Mouse (Mus musculus): ENCODE measurements around the gene Olfr1446. TPM values are rescaled to one million over a fixed set of nuclear protein-coding genes. Genes with fewer than 3 reads are reported as not detected.

Olfr1446 gene
- polyA plus RNA-seq, 1 experiment, result not detected

DNA sequence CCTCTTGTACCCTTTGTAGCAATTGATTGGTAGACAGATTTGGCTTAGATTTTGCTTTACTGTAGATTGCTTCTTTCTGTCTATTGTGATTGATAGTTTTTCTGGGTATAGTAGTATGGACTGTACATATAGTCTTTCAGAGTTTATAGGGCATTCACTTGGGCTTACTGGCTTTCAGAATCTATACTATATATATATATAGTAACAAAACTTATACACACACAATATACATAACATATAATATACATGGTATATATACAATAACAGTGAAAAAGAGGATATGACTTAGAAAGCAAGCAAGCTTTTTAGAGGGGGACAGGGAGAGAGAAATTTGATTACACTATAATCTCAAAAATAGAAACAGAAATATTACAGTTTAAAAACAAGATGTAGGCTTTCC lies 46.9 kb downstream of the Olfr1446 start, which contains the start of gene Gm5244:
Gene Gm5244, plus strand, starts transcription at position 301 of the 400 bp plus-strand sequence.
- Histone ChIP-seq H3K79me3 (ENCODE audit: low read depth) (no peaks in the 10 kb centered on the region), H3K4me3 (ENCODE audit: insufficient read depth, poor library complexity, severe bottlenecking) (no peak within 1 kb of the TSS), H3ac (ENCODE audit: control insufficient read depth, insufficient read length, low read depth) (no peak within 1 kb of the TSS), H3K27me3 (ENCODE audit: control insufficient read depth, insufficient read depth, insufficient read length) (no peaks in the 10 kb centered on the region), H3K36me3 (ENCODE audit: control insufficient read depth, insufficient read depth) (no peaks in the 10 kb centered on the region), H3K79me2 (ENCODE audit: control insufficient read depth, insufficient read depth) (no peaks in the 10 kb centered on the region)
- no peak for TF ChIP-seq MAX (IDR thresholded peaks at IDR 0.05)

DNA sequence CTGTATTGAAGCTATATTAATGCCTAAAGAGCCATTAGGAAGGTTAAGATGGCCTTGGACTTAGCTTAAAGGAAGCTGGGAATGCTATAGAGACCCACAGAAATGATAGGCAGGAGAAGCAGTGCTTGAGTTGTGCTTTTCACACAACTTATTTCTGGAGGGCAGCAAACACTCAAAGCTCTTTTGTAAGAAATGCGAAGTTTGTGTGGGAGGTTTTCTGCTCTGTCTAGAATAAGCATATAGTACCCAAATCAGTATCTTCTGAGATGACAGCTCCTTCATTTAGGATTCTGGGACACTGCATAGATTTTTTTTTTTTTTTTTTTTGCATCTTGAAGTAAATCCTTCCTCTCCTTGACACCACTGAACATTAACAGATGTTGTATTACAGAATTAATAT lies 54.8 kb downstream of the Olfr1446 start:
- no peak for TF ChIP-seq USF1 (IDR thresholded peaks at IDR 0.05; ENCODE audit: low read depth)
- no peak for TF ChIP-seq MAX (IDR thresholded peaks at IDR 0.05)
- no peak for TF ChIP-seq CTCF (IDR thresholded peaks at IDR 0.05; ENCODE audit: control insufficient read depth, insufficient read depth, insufficient read length)
- no peak for TF ChIP-seq FOSL1 (IDR thresholded peaks at IDR 0.05; ENCODE audit: insufficient read depth, low read length, poor library complexity, severe bottlenecking)
- Histone ChIP-seq H3K79me2 (ENCODE audit: control insufficient read depth, insufficient read depth) (no peaks in the 10 kb centered on the region), H3K79me3 (ENCODE audit: low read depth) (no peaks in the 10 kb centered on the region), H3ac (ENCODE audit: control insufficient read depth, insufficient read length, low read depth) (no peak overlapping the region), H3K36me3 (ENCODE audit: control insufficient read depth, insufficient read depth) (no peaks in the 10 kb centered on the region), H3K27me3 (ENCODE audit: control insufficient read depth, insufficient read depth, insufficient read length) (no peaks in the 10 kb centered on the region), H3K4me3 (ENCODE audit: insufficient read depth, poor library complexity, severe bottlenecking) (no peak overlapping the region)

Other genes starting within 250 kb of the Olfr1446 start
- gene Olfr1442, start 223.1 kb downstream of the Olfr1446 start, polyA plus RNA-seq (2012; fragmentation: generic; extraction: Trizol), result not detected
- gene Olfr1443, start 215.4 kb downstream of the Olfr1446 start, polyA plus RNA-seq (2012; fragmentation: generic; extraction: Trizol), result not detected
- not detected for gene Keg1, start 197.7 kb downstream of the Olfr1446 start, polyA plus RNA-seq (2012; fragmentation: generic; extraction: Trizol)
- gene Cntf, start 127.9 kb downstream of the Olfr1446 start, polyA plus RNA-seq (2012; fragmentation: generic; extraction: Trizol), result 1.4 TPM
- gene Zfp91, start 97.4 kb downstream of the Olfr1446 start, polyA plus RNA-seq (2012; fragmentation: generic; extraction: Trizol), result 25.0 TPM
- gene Lpxn, start 97.3 kb downstream of the Olfr1446 start, polyA plus RNA-seq (2012; fragmentation: generic; extraction: Trizol), result 0.11 TPM
- gene Gm5244, start 46.8 kb downstream of the Olfr1446 start, polyA plus RNA-seq (2012; fragmentation: generic; extraction: Trizol), result not detected
- not detected for gene Olfr1444, start 36.2 kb downstream of the Olfr1446 start, polyA plus RNA-seq (2012; fragmentation: generic; extraction: Trizol)
- not detected for gene Olfr1445, start 9.7 kb downstream of the Olfr1446 start, polyA plus RNA-seq (2012; fragmentation: generic; extraction: Trizol)
- gene Olfr1447, start 10.2 kb upstream of the Olfr1446 start, polyA plus RNA-seq (2012; fragmentation: generic; extraction: Trizol), result not detected
- gene Olfr1448, start 30.9 kb upstream of the Olfr1446 start, polyA plus RNA-seq (2012; fragmentation: generic; extraction: Trizol), result not detected
- gene Olfr1449, start 37.3 kb upstream of the Olfr1446 start, polyA plus RNA-seq (2012; fragmentation: generic; extraction: Trizol), result not detected
- not detected for gene Olfr1450, start 56.7 kb upstream of the Olfr1446 start, polyA plus RNA-seq (2012; fragmentation: generic; extraction: Trizol)
- gene Olfr1451, start 101.5 kb upstream of the Olfr1446 start, polyA plus RNA-seq (2012; fragmentation: generic; extraction: Trizol), result not detected
- gene Olfr1453, start 134.8 kb upstream of the Olfr1446 start, polyA plus RNA-seq (2012; fragmentation: generic; extraction: Trizol), result not detected
- gene Olfr1454, start 167.1 kb upstream of the Olfr1446 start, polyA plus RNA-seq (2012; fragmentation: generic; extraction: Trizol), result not detected
- not detected for gene Olfr1457, start 204.4 kb upstream of the Olfr1446 start, polyA plus RNA-seq (2012; fragmentation: generic; extraction: Trizol)
- gene Olfr1458, start 213.3 kb upstream of the Olfr1446 start, polyA plus RNA-seq (2012; fragmentation: generic; extraction: Trizol), result not detected